Mouse (Mus musculus): ENCODE measurements around the gene Insm2. TPM values are rescaled to one million over a fixed set of nuclear protein-coding genes. Genes with fewer than 3 reads are reported as not detected.

Gene Insm2
- total and polyA plus RNA-seq, 3 experiments, result not detected

GRCm38 (mm10) chr12:55620321-55620720 lies 21.1 kb downstream of the Insm2 start:
- Histone ChIP-seq H3K79me2 (replicated peaks; ENCODE audit: control insufficient read depth, extremely low read depth, insufficient read depth, poor library complexity, severe bottlenecking) (no peaks in the 10 kb centered on the region), H3K4me2 (ENCODE audit: insufficient read depth, low read depth, poor library complexity, severe bottlenecking) (no peak overlapping the region), H3K27me3 (replicated peaks) (no peaks in the 10 kb centered on the region), H3K9me3 (replicated peaks; ENCODE audit: low read length) (no peaks in the 10 kb centered on the region), H3K9ac (ENCODE audit: insufficient read depth, low read depth) (no peak overlapping the region), H3K4me1 (ENCODE audit: control insufficient read depth in 1 of 2, insufficient read depth in 2 of 2) (peaks cover 0 to 7% of the 10 kb centered on the region in 2 experiments; a peak in 2 of 4 replicates), H3K4me3 (replicated peaks in 1 of 3; ENCODE audit: low read depth in 2 of 3, low read length in 2 of 3, poor library complexity in 1 of 3) (no peak overlapping the region), H3K27ac (ENCODE audit: insufficient read depth, low read depth) (no peak overlapping the region), H3K36me3 (replicated peaks in 1 of 2; ENCODE audit: control insufficient read depth in 1 of 2, insufficient read depth in 1 of 2, low read length in 1 of 2) (peaks cover 0 to 4% of the 10 kb centered on the region in 2 experiments)
- TF ChIP-seq KAT2A (IDR thresholded peaks at IDR 0.05; ENCODE audit: insufficient replicate concordance, low read length) (no peak), MAZ (IDR thresholded peaks at IDR 0.05; ENCODE audit: low read depth, low read length) (no peak), ZNF384 (IDR thresholded peaks at IDR 0.05; ENCODE audit: low read depth, low read length) (no peak), SIN3A (IDR thresholded peaks at IDR 0.05; ENCODE audit: low read length) (no peak), ZKSCAN1 (IDR thresholded peaks at IDR 0.05; ENCODE audit: borderline replicate concordance, low read depth, low read length) (no peak), MEF2A (IDR thresholded peaks at IDR 0.05; ENCODE audit: borderline replicate concordance, low read depth, low read length) (no peak), BHLHE40 (IDR thresholded peaks at IDR 0.05; ENCODE audit: low read depth, low read length) (no peak), USF2 (conservative IDR thresholded peaks at IDR 0.05; ENCODE audit: low read depth, low read length) (no peak), TCF12 (IDR thresholded peaks at IDR 0.05; ENCODE audit: low read depth, low read length) (no peak), CHD2 (IDR thresholded peaks at IDR 0.05; ENCODE audit: low read length) (no peak), ELF1 (IDR thresholded peaks at IDR 0.05; ENCODE audit: low read depth, low read length) (no peak)
- no peak for DNase-seq (ENCODE audit: extremely low read depth)
- dilution Hi-C loops (cut with MboI; ENCODE audit: extremely low pct_ligation_motif_present, extremely low pct_unique_long_range_greater_than_20kb, low sequenced_read_pairs) (no loop called here), in situ Hi-C loops (cut with MboI; ENCODE audit: low pct_ligation_motif_present, low pct_unique_long_range_greater_than_20kb, low sequenced_read_pairs) (no loop called here)

GRCm38 (mm10) chr12:55622615-55623245 lies 23.5 kb downstream of the Insm2 start:
- Histone ChIP-seq H3K9me3 (replicated peaks; ENCODE audit: low read length) (no peaks in the 10 kb centered on the region), H3K4me2 (ENCODE audit: insufficient read depth, low read depth, poor library complexity, severe bottlenecking) (no peak overlapping the region), H3K79me2 (replicated peaks; ENCODE audit: control insufficient read depth, extremely low read depth, insufficient read depth, poor library complexity, severe bottlenecking) (no peaks in the 10 kb centered on the region), H3K9ac (ENCODE audit: insufficient read depth, low read depth) (no peak overlapping the region), H3K36me3 (replicated peaks in 1 of 2; ENCODE audit: control insufficient read depth in 1 of 2, insufficient read depth in 1 of 2, low read length in 1 of 2) (peaks cover 0 to 4% of the 10 kb centered on the region in 2 experiments), H3K27me3 (replicated peaks) (no peaks in the 10 kb centered on the region), H3K27ac (ENCODE audit: insufficient read depth, low read depth) (no peak overlapping the region), H3K4me1 (ENCODE audit: control insufficient read depth in 1 of 2, insufficient read depth in 2 of 2) (peaks cover 0 to 7% of the 10 kb centered on the region in 2 experiments; a peak in 2 of 4 replicates), H3K4me3 (replicated peaks in 1 of 3; ENCODE audit: low read depth in 2 of 3, low read length in 2 of 3, poor library complexity in 1 of 3) (no peak overlapping the region)
- TF ChIP-seq JUN (IDR thresholded peaks at IDR 0.05; ENCODE audit: insufficient read depth, low read depth, low read length) (no peak), CHD1 (IDR thresholded peaks at IDR 0.05; ENCODE audit: low read depth, low read length) (no peak), CHD2 (IDR thresholded peaks at IDR 0.05; ENCODE audit: low read length) (no peak), MXI1 (IDR thresholded peaks at IDR 0.05; ENCODE audit: low read depth, low read length) (no peak), E2F4 (IDR thresholded peaks at IDR 0.05; ENCODE audit: insufficient replicate concordance, low read depth, low read length) (no peak), ETS1 (conservative IDR thresholded peaks at IDR 0.05; ENCODE audit: low read depth, low read length) (no peak), POLR2A (IDR thresholded peaks at IDR 0.05; ENCODE audit: low read depth, low read length) (no peak), MAZ (IDR thresholded peaks at IDR 0.05; ENCODE audit: low read depth, low read length) (no peak), SIN3A (IDR thresholded peaks at IDR 0.05; ENCODE audit: low read length) (no peak), MYC (IDR thresholded peaks at IDR 0.05; ENCODE audit: low read depth, low read length) (no peak), IRF4 (IDR thresholded peaks at IDR 0.05; ENCODE audit: low read depth, low read length) (no peak), POLR2AphosphoS2 (IDR thresholded peaks at IDR 0.05; ENCODE audit: low read depth, low read length) (no peak), ZKSCAN1 (IDR thresholded peaks at IDR 0.05; ENCODE audit: borderline replicate concordance, low read depth, low read length) (no peak), USF2 (conservative IDR thresholded peaks at IDR 0.05; ENCODE audit: low read depth, low read length) (no peak)
- dilution Hi-C loops (cut with MboI; ENCODE audit: extremely low pct_ligation_motif_present, extremely low pct_unique_long_range_greater_than_20kb, low sequenced_read_pairs) (no loop called here), in situ Hi-C loops (cut with MboI; ENCODE audit: low pct_ligation_motif_present, low pct_unique_long_range_greater_than_20kb, low sequenced_read_pairs) (no loop called here)
- no peak for DNase-seq (ENCODE audit: extremely low read depth)

Data from CH12.LX (cell line).